Mouse (Mus musculus): ENCODE results near the gene Amigo2.
A peak's percentile ranks its signal among the peaks of the same experiment; 100 is the strongest.
"Not testable (repeated sequence)": the region's sequence is repeated elsewhere in the genome, so short reads cannot be mapped to it uniquely, and the experiment has no call there.

Gene Amigo2

DNA sequence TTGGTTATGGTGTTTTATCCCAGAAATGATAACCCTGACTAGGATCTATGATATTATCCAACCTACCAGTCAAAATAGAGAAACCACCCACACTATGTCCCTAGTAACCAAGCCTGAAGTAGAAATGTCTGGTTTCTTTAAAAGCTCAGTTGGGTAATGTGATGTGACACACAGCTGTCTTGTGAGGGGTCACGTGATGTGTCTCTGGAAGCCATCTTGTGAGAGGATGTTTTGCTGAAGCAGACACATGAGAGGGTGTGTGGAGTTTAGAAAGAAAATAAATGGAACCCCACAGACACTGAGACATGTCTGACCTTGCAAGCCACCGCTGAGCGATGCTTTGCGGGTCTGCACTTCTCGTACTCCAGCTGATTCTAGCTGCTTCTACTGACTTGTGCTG lies 30.2 kb downstream of the Amigo2 start:
- no peak for DNase-seq (ENCODE audit: low read depth, low spot score)

DNA sequence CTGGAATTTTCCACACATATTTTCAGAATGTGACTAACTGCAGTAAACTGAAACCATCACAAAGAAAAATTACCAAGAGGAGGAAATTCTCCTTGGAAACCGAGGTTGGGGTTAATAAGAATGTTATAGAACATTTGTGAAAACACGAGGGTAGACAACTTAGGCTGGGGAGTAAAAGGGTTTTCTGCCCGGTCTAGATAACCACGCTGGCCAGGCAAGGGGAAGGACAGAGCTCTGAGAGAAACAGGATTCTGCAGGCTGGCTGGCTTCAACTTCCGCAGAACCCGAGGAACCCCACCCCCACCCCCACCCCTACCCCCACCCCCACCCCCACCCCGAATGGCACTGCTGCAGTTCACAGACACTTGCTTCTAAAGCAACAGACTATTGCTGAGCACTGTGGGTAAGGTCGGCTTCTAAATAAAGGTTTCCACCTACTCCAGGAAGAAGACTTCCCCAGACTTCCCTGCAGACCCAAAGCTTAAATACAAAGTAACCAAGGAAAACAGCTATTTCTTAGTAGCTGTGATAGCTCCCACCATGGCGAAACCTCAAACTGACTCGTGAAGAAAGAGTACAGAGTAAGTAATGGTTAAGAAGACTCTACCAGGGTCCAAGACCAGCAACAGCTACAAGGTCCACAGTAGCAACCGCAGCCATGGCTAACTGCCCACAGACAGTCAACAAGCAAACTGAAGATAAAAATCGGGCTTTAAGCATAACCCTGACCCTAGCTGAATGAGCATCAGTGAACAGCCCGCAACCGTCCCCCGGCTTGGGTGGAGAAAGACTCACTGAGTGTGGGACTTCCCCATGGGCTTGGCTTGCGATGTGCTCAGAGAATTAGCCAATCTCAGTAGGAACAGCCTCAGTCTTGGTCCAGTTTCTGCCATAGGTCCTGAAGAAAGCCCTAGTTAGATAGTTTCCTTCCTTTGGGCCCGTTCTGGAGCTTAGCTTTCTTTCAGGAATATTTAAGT lies 34.3 kb downstream of the Amigo2 start:
- no peak for DNase-seq (ENCODE audit: low read depth, low spot score)

DNA sequence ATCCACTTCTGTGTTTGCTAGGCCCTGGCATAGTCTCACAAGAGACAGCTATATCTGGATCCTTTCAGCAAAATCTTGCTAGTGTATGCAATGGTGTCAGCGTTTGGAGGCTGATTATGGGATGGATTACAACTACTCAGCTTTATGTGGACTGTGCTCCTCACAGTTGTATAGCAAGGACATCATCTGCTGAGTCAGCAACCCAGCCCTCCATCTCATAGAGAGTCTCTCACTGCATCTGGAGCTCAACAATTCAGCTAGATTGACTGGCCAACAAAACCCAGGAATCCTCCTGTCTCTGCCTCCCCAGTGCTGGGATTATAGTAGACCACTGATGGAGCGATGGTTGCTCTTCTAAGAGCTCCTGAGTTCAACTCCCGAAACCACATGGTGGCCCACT lies 37.3 kb downstream of the Amigo2 start:
- DNase-seq (ENCODE audit: low read depth, low spot score) = not testable (repeated sequence)

DNA sequence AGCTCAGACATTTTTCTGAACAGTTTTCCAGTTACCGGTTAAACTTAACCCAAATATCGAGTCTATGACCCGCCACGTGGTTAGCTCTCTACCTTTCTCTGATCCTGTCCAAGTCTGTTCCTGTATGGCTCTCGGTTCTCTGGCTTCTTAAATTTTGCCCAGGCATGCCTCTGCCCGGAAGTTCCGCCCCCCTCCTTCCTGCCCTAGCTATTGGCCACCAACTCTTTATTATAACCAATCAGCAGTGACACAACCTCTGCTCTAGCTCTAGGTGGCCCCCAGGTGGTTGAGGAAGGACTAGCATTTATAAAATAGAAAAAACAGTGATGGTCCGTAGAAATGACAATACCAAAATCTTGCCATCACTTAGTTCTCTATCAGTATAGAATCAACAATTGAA lies 40.6 kb downstream of the Amigo2 start:
- peak; percentile 15 for DNase-seq (ENCODE audit: low read depth, low spot score)

DNA sequence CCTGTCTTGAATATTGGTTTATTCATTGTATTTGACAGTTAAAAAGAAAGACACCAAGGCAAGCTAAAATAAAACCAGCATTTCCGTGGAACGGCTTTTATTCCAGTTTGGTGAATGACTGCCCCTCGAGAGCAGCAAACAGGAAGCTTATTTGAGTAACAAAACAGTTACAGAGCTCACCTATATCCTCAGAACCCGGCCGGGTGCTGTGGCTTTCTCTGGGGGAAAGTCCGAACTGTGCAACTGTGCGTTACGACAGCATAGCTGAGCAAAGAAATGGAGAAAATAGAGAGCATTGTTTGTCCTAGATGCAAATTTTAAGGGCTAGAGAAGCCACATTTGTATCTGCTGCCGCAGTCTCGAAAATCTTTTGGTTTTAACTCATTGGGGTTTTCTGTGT lies 41.3 kb downstream of the Amigo2 start:
- DNase-seq (ENCODE audit: low read depth, low spot score) = no peak

DNA sequence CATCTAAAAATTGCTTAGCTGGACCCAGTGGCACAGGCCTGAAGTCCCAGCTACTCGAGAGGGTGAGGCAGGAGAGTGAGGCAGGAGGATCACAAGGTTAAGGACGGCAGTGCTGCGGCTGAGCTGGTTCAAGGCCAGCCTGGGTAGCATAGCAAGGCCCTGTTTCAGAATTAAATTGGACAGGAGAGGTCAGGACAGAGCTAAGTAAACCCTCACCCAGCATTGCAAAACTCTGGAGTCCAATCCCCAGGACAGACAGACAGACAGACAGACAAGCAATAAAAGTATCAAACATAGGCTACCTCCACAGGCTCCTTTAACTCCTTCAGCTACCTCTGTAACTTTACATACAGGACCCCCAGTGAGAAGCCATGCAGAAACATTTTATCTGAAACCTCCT lies 42.2 kb downstream of the Amigo2 start:
- DNase-seq (ENCODE audit: low read depth, low spot score) = no peak

DNA sequence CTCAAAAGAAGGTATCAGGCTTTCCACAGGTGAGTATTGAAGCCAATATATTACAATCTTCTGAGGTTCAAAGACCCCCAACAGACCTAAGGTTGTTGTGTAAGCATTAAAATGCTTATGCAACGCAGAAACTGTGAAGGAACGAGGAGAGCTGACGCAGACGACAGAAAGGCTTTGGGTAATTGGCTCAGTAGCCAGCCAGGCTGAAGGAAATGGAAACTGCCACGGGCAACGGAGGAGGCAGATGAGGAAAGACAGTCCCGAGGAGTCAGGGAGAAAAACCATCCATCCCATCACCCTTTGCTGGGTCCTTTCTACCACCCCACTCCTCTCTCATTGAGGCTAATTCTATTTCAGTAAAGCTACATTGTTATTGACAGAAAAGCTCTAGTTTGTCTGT lies 50.4 kb downstream of the Amigo2 start:
- DNase-seq (ENCODE audit: low read depth, low spot score) = no peak

DNA sequence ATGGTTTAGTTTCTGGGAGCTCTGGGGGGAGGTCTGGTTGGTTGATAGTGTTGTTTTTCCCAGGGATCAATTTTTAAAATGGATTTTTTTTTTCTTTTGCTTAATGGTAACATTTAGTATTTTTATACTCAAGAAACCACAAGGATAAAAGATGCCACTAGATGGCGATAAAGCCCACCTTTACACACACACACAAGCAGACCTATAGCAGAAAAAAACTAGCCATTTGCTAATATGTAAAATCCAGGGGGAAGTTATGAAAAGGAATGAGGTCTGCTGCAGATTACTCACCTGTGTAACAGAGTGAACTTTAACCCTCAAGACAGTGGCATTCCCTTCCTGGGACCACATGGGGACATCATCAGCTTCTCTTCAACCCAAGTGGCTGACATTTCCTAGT lies 51.5 kb downstream of the Amigo2 start:
- DNase-seq (ENCODE audit: low read depth, low spot score) = peak; percentile 89

Measured in 3T3-L1 (cell line).